Mouse (Mus musculus) ES-Bruce4 (cell line): ENCODE data around the gene Hyal3. TPM values are rescaled to one million over a fixed set of nuclear protein-coding genes. Genes with fewer than 3 reads are reported as not detected.

Experiments used
- H3K27ac ChIP-seq: 2 replicates; pipeline ENCODE4 v1.5.1; 2012; ENCODE audit warnings: low read length, inconsistent platforms; ENCODE audit not compliant: insufficient read depth
- H3K27me3 ChIP-seq: 2 replicates; pipeline ENCODE4 v1.6.1; 2012; ENCODE audit warnings: mild to moderate bottlenecking, low read length, inconsistent platforms; ENCODE audit not compliant: control insufficient read depth, poor library complexity, insufficient read depth, severe bottlenecking
- H3K36me3 ChIP-seq: 2 replicates; pipeline ENCODE4 v1.6.1; 2012; ENCODE audit warnings: inconsistent platforms, mild to moderate bottlenecking, low read length, moderate library complexity; ENCODE audit not compliant: control insufficient read depth, poor library complexity, insufficient read depth, severe bottlenecking
- H3K4me1 ChIP-seq: one replicate; pipeline ENCODE4 v1.8.1; 2011; ENCODE audit warnings: low read length; ENCODE audit not compliant: control insufficient read depth, insufficient read depth
- H3K4me3 ChIP-seq: 2 replicates; pipeline ENCODE4 v1.5.1; 2011; ENCODE audit warnings: low read depth, mild to moderate bottlenecking, low read length
- H3K9ac ChIP-seq: 2 replicates; pipeline ENCODE4 v1.6.1; 2012; ENCODE audit warnings: low read depth, mild to moderate bottlenecking, inconsistent platforms; ENCODE audit not compliant: poor library complexity, severe bottlenecking
- H3K9me3 ChIP-seq: replicated peaks from 2 replicates; pipeline ENCODE4 v1.6.1; 2012; ENCODE audit warnings: mild to moderate bottlenecking, low read length, inconsistent platforms; ENCODE audit not compliant: control insufficient read depth, poor library complexity, insufficient read depth, severe bottlenecking
- CTCF ChIP-seq: IDR thresholded peaks from one replicate; pipeline ENCODE4 v1.8.1; 2011; ENCODE audit warnings: low read depth, low read length
- EP300 ChIP-seq: IDR thresholded peaks from 2 replicates; pipeline ENCODE4 v1.6.1; 2011; ENCODE audit warnings: low read depth, low read length; ENCODE audit not compliant: insufficient read depth
- POLR2A ChIP-seq: IDR thresholded peaks from one replicate; pipeline ENCODE4 v1.8.1; 2011; ENCODE audit warnings: low read length; ENCODE audit not compliant: insufficient read depth
- polyA plus RNA-seq: library from polyadenylated mRNA; stranded (reverse); fragments of >200 nt; gene quantifications from 2 replicates; pipeline ENCODE4 v1.2.4, GENCODE M21; 2011; ENCODE audit warnings: low read depth; ENCODE audit not compliant: missing spikeins, insufficient read depth, insufficient read length

Gene Hyal3
- polyA plus RNA-seq, 1 experiment: 1.0 TPM

DNA sequence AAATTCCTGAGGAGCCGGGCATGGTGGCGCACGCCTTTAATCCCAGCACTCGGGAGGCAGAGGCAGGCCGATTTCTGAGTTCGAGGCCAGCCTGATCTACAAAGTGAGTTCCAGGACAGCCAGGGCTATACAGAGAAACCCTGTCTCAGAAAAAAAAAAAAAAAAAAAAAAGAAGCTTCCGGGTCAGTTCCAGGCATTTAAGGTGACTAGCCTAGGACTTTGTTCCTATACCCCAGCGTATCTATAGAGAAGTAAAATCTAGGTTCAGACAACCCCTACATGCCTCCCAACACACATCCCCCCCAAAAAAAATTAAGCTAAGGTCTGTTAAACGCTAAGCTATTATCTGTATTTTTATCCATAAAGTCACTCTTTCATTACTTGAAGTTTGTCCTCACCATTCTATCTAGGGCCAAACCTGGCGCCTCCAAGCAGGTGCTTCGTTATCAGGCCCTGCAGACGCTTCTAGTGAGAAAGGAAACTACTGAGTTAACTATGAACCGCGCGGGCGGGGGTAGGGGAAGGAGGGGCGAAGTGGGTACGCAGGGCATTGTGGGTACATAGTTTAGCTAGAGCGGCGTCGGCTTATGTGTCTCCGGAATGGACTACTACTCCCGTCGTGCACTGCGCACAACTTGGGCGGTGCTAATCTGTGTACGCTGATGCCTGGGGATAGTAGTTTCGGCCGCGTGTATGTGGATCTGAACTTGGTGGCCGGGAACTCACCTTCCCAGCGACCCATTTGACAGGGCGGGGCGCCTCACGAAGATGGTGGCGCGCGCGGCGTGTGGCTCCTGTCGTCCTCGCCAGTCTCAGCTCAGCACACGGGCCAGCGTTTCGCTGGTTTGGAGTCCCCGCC is 6.6 kb downstream of the Hyal3 start, which contains the start of gene Ifrd2:
Gene Ifrd2 (plus strand): TSS at position 669 of the 859 bp plus-strand sequence.
- Histone ChIP-seq H3K27ac (no peak within 1 kb of the TSS), H3K9me3 (peaks cover 13% of the 10 kb centered on the region), H3K4me1 (peaks cover 2% of the 10 kb centered on the region), H3K27me3 (no peaks in the 10 kb centered on the region), H3K9ac (peak within 1 kb of the TSS; percentile 68), H3K36me3 (peaks cover 30% of the 10 kb centered on the region), H3K4me3 (peak within 1 kb of the TSS; percentile 90)
- TF ChIP-seq POLR2A (no peak), EP300 (0 out of 2 replicates have a peak, but pooled peaks have one; percentile 16)

DNA sequence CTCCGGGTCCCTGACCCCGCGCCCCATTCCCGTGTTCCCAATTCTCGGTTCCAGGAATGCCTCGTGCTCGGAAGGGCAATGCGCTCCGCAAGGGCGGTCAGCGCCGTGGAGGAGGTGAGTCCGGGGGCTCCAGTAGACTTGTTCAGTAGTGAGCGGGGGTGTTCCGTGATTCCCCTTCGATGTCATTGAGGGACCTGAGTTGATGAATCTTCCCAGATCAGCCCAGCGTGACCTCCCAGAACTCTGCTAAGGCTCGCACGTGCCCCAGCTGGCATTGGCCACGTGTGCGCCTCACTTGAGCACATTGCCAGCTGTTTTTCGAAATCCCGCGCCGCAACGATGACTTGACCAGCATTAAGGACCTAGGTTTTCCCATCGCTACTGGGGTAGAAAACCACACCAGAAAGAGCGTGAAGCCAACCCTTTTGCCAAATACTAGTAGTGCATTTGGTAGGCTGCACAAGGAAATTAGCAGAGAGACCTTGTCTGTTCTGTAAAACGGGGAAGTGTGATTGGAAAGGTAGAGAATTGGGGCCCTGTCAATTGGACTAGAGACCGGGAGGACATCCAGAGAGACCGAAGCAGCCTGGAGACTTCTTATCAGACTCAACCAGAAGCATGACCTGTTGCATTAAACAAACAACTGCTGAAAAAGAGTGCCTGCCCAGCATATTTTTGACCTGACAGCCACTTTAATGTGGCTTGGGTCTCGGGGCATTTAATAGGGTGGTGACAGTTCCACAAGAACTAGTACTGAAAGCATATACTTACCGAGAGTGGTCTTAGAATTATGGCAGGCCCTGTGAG is 7.4 kb downstream of the Hyal3 start:
- peak overlapping the region; percentile 68 for H3K9ac ChIP-seq
- H3K27me3 ChIP-seq: no peaks in the 10 kb centered on the region
- H3K9me3 ChIP-seq: peaks cover 13% of the 10 kb centered on the region
- no peak for TF ChIP-seq POLR2A
- TF ChIP-seq CTCF: no peak
- peaks cover 2% of the 10 kb centered on the region for H3K4me1 ChIP-seq
- H3K27ac ChIP-seq: no peak overlapping the region
- peaks cover 35% of the 10 kb centered on the region for H3K36me3 ChIP-seq
- H3K4me3 ChIP-seq: peak overlapping the region; percentile 90

DNA sequence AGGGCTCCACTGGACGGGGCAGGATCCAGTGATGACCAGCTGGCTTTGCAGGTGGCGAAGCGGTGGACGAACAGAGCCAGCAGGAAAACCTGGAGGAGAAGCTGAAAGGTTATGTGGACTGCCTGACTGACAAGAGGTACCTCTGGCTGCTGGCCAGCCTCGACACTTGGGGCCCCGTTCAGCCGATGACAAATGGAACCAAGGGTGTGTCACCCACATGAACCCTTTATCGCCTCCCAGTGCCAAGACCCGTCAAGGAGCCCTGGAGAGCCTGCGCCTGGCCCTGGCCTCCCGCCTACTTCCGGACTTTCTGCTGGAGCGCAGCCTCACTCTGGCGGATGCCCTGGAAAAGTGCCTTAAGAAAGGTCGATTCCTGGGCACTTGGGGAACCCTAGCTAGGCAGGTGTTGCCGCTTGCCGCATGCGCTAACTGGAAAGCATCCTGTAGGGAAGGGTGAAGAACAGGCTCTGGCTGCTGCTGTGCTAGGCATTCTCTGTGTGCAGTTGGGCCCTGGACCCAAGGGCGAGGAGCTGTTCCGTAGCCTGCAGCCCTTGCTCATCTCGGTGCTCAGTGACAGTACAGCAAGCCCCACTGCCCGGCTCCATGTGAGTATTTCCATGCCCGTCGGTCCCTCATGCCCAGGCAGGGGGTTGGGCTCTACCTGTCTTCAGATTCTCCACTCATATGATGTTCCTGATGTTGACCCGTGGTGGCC is 9.6 kb downstream of the Hyal3 start:
- H3K36me3 ChIP-seq: peaks cover 35% of the 10 kb centered on the region
- H3K9me3 ChIP-seq: peaks cover 13% of the 10 kb centered on the region
- H3K27ac ChIP-seq: no peak overlapping the region
- no peak overlapping the region for H3K4me3 ChIP-seq
- H3K9ac ChIP-seq: no peak overlapping the region
- TF ChIP-seq EP300: no peak
- TF ChIP-seq CTCF: no peak
- no peak for TF ChIP-seq POLR2A
- no peaks in the 10 kb centered on the region for H3K27me3 ChIP-seq
- peaks cover 2% of the 10 kb centered on the region for H3K4me1 ChIP-seq

DNA sequence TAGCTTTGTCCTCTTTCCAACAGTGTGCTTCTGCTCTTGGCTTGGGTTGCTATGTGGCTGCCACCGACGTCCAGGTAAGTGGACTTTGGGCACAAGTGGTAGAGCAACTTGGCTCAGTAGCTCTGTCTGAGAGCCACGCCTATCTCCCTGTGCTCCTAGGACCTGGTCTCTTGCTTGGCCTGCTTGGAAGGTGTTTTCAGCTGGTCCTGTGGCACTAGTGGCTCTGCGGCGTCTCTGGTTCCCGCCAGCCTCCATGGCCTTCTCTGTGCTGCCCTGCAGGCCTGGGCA is 10.1 kb downstream of the Hyal3 start:
- Histone ChIP-seq H3K4me1 (peaks cover 2% of the 10 kb centered on the region), H3K4me3 (no peak overlapping the region), H3K27me3 (no peaks in the 10 kb centered on the region), H3K36me3 (peaks cover 35% of the 10 kb centered on the region), H3K27ac (no peak overlapping the region), H3K9ac (no peak overlapping the region), H3K9me3 (peaks cover 13% of the 10 kb centered on the region)
- TF ChIP-seq CTCF: no peak
- no peak for TF ChIP-seq POLR2A
- TF ChIP-seq EP300: no peak

DNA sequence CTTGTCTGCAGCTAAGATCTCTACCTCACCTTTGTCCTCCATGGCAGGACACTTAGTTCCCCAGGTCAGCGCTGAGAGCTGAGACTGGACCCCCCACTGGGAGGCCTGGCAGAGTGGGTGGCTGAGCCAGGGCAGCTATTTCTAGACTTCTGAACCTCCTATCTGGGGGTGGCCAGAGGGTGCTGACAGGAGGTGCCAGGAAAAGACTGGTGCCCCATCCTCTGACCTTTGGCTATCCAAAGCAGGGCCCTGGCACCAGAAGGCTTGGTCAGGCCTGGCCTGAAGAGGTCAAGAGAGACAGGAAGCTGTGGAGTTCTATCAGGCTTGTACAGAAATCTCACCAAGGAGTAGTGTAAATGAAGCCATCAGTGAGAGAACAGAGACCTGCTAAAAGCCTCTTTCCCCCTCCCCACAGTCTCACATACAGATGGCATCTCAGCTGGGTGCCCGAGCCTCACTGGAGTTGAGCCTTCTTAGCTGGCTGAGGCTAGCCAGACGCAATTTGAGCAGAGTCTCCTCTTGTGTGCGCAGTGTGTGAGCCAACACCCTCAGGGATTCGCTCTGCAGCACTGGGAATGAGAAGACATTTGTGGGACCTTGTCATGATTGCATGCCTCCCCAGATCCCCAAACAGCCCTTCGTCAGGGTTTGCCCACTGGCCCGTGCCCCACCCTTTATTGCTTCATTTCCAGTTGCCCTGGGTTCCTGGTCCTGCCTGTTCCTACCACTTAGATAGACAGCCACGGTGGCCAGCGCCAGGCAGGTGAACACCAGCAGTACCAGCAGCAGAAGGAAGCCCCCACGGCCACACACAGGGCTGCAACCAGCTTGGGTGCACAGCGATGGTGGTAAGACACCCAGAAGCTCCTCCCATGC is 12.7 kb downstream of the Hyal3 start:
- Histone ChIP-seq H3K4me1 (no peaks in the 10 kb centered on the region), H3K27ac (no peak overlapping the region), H3K27me3 (no peaks in the 10 kb centered on the region), H3K36me3 (peaks cover 35% of the 10 kb centered on the region), H3K4me3 (no peak overlapping the region), H3K9ac (no peak overlapping the region), H3K9me3 (peaks cover 13% of the 10 kb centered on the region)
- TF ChIP-seq POLR2A (no peak), CTCF (no peak), EP300 (no peak)
